Comparison of ENCODE assay signal across 17 mouse cellular contexts in genomic region chr19:50439464-50439881, GRCm38 (mm10).
DNase-seq lines count a peak whose midpoint lies in the region; ATAC-seq lines count a peak whose summit lies in the region.
"Had no signal": no experiment of that assay in that cellular context is flagged by ENCODE, and none has a peak within 500 bp of the region (broad histone marks: within the 10 kb centered on the region; RNA-seq: fewer than 3 reads in every experiment).

No protein-coding gene starts in this region.

- ATAC-seq in neural tube, embryonic 11.5 days (ENCODE audit: insufficient read depth, low FRiP score, low TSS enrichment): peak; percentile 1; the same call in 1 of the 2 replicates
- ATAC-seq in hindbrain, embryonic 12.5 days (ENCODE audit: low FRiP score): no peak
- ATAC-seq in midbrain, embryonic 14.5 days (ENCODE audit: low FRiP score, low TSS enrichment): no peak

- H3K36me3 ChIP-seq in neural tube, embryonic 11.5 days (ENCODE audit: control insufficient read depth, insufficient read depth, low read length): no peaks in the 10 kb centered on the region
- no peaks in the 10 kb centered on the region for H3K36me3 ChIP-seq in hindbrain, embryonic 12.5 days
- no peaks in the 10 kb centered on the region for H3K36me3 ChIP-seq in midbrain, embryonic 14.5 days (ENCODE audit: control insufficient read depth, insufficient read depth, low read length)
- no peaks in the 10 kb centered on the region for H3K36me3 ChIP-seq in heart, embryonic 10.5 days
- H3K36me3 ChIP-seq: embryonic facial prominence, embryonic 12.5 days; limb, embryonic 15.5 days had no signal

- no peaks in the 10 kb centered on the region for H3K27me3 ChIP-seq in neural tube, embryonic 11.5 days (ENCODE audit: control insufficient read depth, insufficient read depth, low read length)
- H3K27me3 ChIP-seq in hindbrain, embryonic 12.5 days: no peaks in the 10 kb centered on the region
- H3K27me3 ChIP-seq in midbrain, embryonic 14.5 days (ENCODE audit: control insufficient read depth, insufficient read depth, low read length): no peaks in the 10 kb centered on the region
- no peaks in the 10 kb centered on the region for H3K27me3 ChIP-seq in heart, embryonic 10.5 days (ENCODE audit: insufficient read depth, poor library complexity, severe bottlenecking)
- H3K27me3 ChIP-seq: embryonic facial prominence, embryonic 12.5 days; limb, embryonic 15.5 days had no signal

- H3K27ac ChIP-seq in neural tube, embryonic 11.5 days (ENCODE audit: low read depth, low read length): no peak overlapping the region
- H3K27ac ChIP-seq in hindbrain, embryonic 12.5 days: peak overlapping the region; percentile 41
- H3K27ac ChIP-seq in midbrain, embryonic 14.5 days (replicated peaks; ENCODE audit: low read depth, low read length): 0 out of 2 replicates have a peak overlapping the region, but pooled peaks have one; percentile 13
- no peak overlapping the region for H3K27ac ChIP-seq in heart, embryonic 10.5 days
- H3K27ac ChIP-seq: embryonic facial prominence, embryonic 12.5 days; limb, embryonic 15.5 days had no signal

- no peaks in the 10 kb centered on the region for H3K9me3 ChIP-seq in neural tube, embryonic 11.5 days (ENCODE audit: control insufficient read depth, low read length)
- H3K9me3 ChIP-seq in hindbrain, embryonic 12.5 days (replicated peaks): no peaks in the 10 kb centered on the region
- no peaks in the 10 kb centered on the region for H3K9me3 ChIP-seq in midbrain, embryonic 14.5 days (ENCODE audit: control insufficient read depth, low read length)
- H3K9me3 ChIP-seq in heart, embryonic 10.5 days: no peaks in the 10 kb centered on the region
- H3K9me3 ChIP-seq: embryonic facial prominence, embryonic 12.5 days; limb, embryonic 15.5 days had no signal

- no peak overlapping the region for H3K4me2 ChIP-seq in neural tube, embryonic 11.5 days (ENCODE audit: low read depth)
- peak overlapping the region; percentile 48; the same call in 1 of the 2 replicates for H3K4me2 ChIP-seq in hindbrain, embryonic 12.5 days (replicated peaks)
- peak overlapping the region; percentile 47 for H3K4me2 ChIP-seq in midbrain, embryonic 14.5 days (ENCODE audit: low read length)
- H3K4me2 ChIP-seq: limb, embryonic 15.5 days had no signal

- no peak overlapping the region for H3K4me3 ChIP-seq in neural tube, embryonic 11.5 days (ENCODE audit: low read depth, low read length)
- H3K4me3 ChIP-seq in hindbrain, embryonic 12.5 days: no peak overlapping the region
- no peak overlapping the region for H3K4me3 ChIP-seq in midbrain, embryonic 14.5 days (replicated peaks; ENCODE audit: low read depth, low read length)
- H3K4me3 ChIP-seq in heart, embryonic 10.5 days: no peak overlapping the region
- H3K4me3 ChIP-seq: embryonic facial prominence, embryonic 12.5 days; limb, embryonic 15.5 days had no signal

- H3K4me1 ChIP-seq in neural tube, embryonic 11.5 days (ENCODE audit: control insufficient read depth, insufficient read depth, low read length): peaks cover 7% of the 10 kb centered on the region; the same call in 1 of the 2 replicates
- peaks cover 36% of the 10 kb centered on the region for H3K4me1 ChIP-seq in hindbrain, embryonic 12.5 days
- peaks cover 33% of the 10 kb centered on the region for H3K4me1 ChIP-seq in midbrain, embryonic 14.5 days (ENCODE audit: control insufficient read depth, insufficient read depth, low read length)
- H3K4me1 ChIP-seq in heart, embryonic 10.5 days: no peaks in the 10 kb centered on the region

- DNase-seq in neural tube, embryonic 11.5 days (ENCODE audit: low spot score): no peak
- DNase-seq in neural tube, embryonic 10.5 days (ENCODE audit: extremely low spot score, low spot score): no peak
- DNase-seq in midbrain, embryonic 14.5 days: peak; percentile 27
- DNase-seq in cerebellum, postnatal 4 days (ENCODE audit: low spot score in 2 of 2): no peak
- no peak for DNase-seq in urinary bladder, postnatal 10 days (ENCODE audit: low spot score)
- no peak for DNase-seq in heart, embryonic 10.5 days (ENCODE audit: low spot score)
- DNase-seq in frontal cortex, postnatal 10 days (ENCODE audit: low spot score in 2 of 2): no peak
- DNase-seq: cerebellum, adult 9-10 months; gastrocnemius, postnatal 25 days; heart, postnatal 36 days; kidney, adult 11 months; kidney, postnatal 4 days; lung, adult 18-20 months; spleen, adult 18-20 months had no signal

- H3K9ac ChIP-seq in neural tube, embryonic 11.5 days (ENCODE audit: low read length): no peak overlapping the region
- H3K9ac ChIP-seq in hindbrain, embryonic 12.5 days: no peak overlapping the region
- H3K9ac ChIP-seq in midbrain, embryonic 14.5 days (replicated peaks; ENCODE audit: low read length): no peak overlapping the region
- H3K9ac ChIP-seq: embryonic facial prominence, embryonic 12.5 days; limb, embryonic 15.5 days had no signal

- 21% methylated on average over 3 of the region's 3 CpGs for WGBS in neural tube, embryonic 11.5 days
- 18% methylated on average over 3 of the region's 3 CpGs for WGBS in hindbrain, embryonic 12.5 days
- WGBS in midbrain, embryonic 14.5 days: 5% methylated on average over 3 of the region's 3 CpGs
- WGBS in heart, embryonic 10.5 days: 26% methylated on average over 3 of the region's 3 CpGs

Comparison
In these comparisons a context has a peak if more than half of its experiments do, and no peak if none do; other contexts are left out.
1. H3K27ac ChIP-seq: peak in hindbrain, embryonic 12.5 days (single experiment) and midbrain, embryonic 14.5 days (single experiment); none in neural tube, embryonic 11.5 days (single experiment) and heart, embryonic 10.5 days (single experiment).